Mouse (Mus musculus): ENCODE measurements around the gene Lpp.

DNA sequence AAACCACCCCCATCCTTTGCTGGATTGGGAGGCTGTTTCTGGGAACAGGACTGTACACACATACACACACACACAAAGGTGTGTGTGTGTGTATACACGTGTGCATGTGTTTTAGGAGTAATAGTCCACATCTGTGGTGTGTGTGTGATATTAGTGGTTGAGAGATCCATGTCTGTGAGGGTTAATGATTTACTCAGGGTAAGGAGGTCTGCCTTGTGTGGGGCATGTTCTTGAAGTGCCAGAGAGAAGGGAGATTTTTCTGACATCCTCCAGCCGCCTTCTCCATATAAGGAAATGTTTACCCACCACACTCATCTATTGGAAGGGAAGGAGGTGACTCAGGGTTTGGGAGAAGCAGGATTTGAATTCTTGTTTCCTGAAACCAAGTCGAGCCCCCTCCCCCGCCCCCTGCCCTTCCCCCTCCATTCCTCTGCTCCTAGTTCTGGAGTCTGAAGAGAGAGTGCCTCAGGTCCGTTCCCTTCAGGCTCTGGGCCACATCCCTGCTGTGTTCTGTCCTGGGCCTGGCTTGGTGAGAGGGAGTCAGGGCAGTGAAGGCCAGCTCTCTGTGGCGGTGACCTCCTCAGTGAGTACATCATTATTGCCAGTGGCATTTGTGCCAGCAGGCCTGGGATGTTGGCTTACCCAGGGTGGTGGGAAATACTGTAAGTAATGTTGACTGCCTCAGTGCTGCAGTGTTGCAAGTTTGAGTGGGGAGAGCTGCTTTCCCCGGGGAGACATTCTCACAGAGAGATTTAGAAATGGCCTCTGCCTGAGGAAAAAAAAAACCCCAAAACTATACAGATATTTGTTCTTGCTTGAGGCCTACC is 54.6 kb downstream of the Lpp start:
- TF ChIP-seq CTCF (IDR thresholded peaks at IDR 0.05): no peak
- TF ChIP-seq POLR2A (IDR thresholded peaks at IDR 0.05; ENCODE audit: insufficient read depth, low read depth, low read length): no peak
